Mouse (Mus musculus) monocyte, adult 5-6 weeks (primary cell): ENCODE data around the gene Rfwd3. TPM values are rescaled to one million over a fixed set of nuclear protein-coding genes. Genes with fewer than 3 reads are reported as not detected.
"Not testable (repeated sequence)": the region's sequence is repeated elsewhere in the genome, so short reads cannot be mapped to it uniquely, and the experiment has no call there.

ENCODE experiments used
- ATAC-seq: fragments of 153-309, 156-312 bp; replicated peaks from 2 replicates; pipeline ENCODE4 v1.8.0; 2017; ENCODE audit warnings: mild to moderate bottlenecking; ENCODE audit not compliant: low TSS enrichment, insufficient number of reproducible peaks, severe bottlenecking, poor library complexity, low FRiP score
- total RNA-seq: library from RNA; stranded (forward); fragments of 200-1000, 200-491, 200-594 nt; gene quantifications from 3 replicates; pipeline ENCODE4 v1.2.3, GENCODE M21; 2017

Rfwd3 gene
- total RNA-seq, 1 experiment from 2014 or later, result 29.3 TPM

GRCm38 (mm10) chr8:111298011-111298410 is 2.0 kb downstream of the Rfwd3 start:
- no peak for ATAC-seq

GRCm38 (mm10) chr8:111291733-111292132 is 8.3 kb downstream of the Rfwd3 start:
- ATAC-seq, result no peak

- no peak for ATAC-seq
Observed at GRCm38 (mm10) chr8:111290586-111290985, 9.4 kb downstream of the Rfwd3 start.

GRCm38 (mm10) chr8:111285603-111286002 is 14.4 kb downstream of the Rfwd3 start:
- ATAC-seq, result no peak

- no peak for ATAC-seq
Observed at GRCm38 (mm10) chr8:111282093-111282492, 17.9 kb downstream of the Rfwd3 start.

- no peak for ATAC-seq
Observed at GRCm38 (mm10) chr8:111268277-111268676, 31.7 kb downstream of the Rfwd3 start.

GRCm38 (mm10) chr8:111266161-111266560 is 33.9 kb downstream of the Rfwd3 start:
- ATAC-seq, result not testable (repeated sequence)

- no peak for ATAC-seq
Observed at GRCm38 (mm10) chr8:111264693-111265220, 35.3 kb downstream of the Rfwd3 start.

GRCm38 (mm10) chr8:111261981-111262381 is 38.0 kb downstream of the Rfwd3 start:
- no peak for ATAC-seq

- ATAC-seq, result no peak
Observed at GRCm38 (mm10) chr8:111260251-111260650, 39.8 kb downstream of the Rfwd3 start.

- peak; percentile 68 for ATAC-seq
Observed at GRCm38 (mm10) chr8:111259408-111259741, 40.6 kb downstream of the Rfwd3 start.

GRCm38 (mm10) chr8:111258631-111259407 is 41.2 kb downstream of the Rfwd3 start, which contains the start of gene Glg1:
Glg1 (minus strand) TSS chr8:111259216.
- ATAC-seq, result peak; percentile 91

- ATAC-seq, result peak; percentile 27; the same call in 1 of the 2 replicates
Observed at GRCm38 (mm10) chr8:111258010-111258630, 41.9 kb downstream of the Rfwd3 start.

GRCm38 (mm10) chr8:111252487-111253112 is 47.4 kb downstream of the Rfwd3 start:
- ATAC-seq, result no peak

GRCm38 (mm10) chr8:111250111-111250510 is 49.9 kb downstream of the Rfwd3 start:
- no peak for ATAC-seq

GRCm38 (mm10) chr8:111248136-111248535 is 51.9 kb downstream of the Rfwd3 start:
- ATAC-seq, result no peak

GRCm38 (mm10) chr8:111246864-111247263 is 53.2 kb downstream of the Rfwd3 start:
- not testable (repeated sequence) for ATAC-seq

- no peak for ATAC-seq
Observed at GRCm38 (mm10) chr8:111246287-111246830, 53.7 kb downstream of the Rfwd3 start.

GRCm38 (mm10) chr8:111237301-111237700 is 62.7 kb downstream of the Rfwd3 start:
- no peak for ATAC-seq
